In the genomic region with DNA sequence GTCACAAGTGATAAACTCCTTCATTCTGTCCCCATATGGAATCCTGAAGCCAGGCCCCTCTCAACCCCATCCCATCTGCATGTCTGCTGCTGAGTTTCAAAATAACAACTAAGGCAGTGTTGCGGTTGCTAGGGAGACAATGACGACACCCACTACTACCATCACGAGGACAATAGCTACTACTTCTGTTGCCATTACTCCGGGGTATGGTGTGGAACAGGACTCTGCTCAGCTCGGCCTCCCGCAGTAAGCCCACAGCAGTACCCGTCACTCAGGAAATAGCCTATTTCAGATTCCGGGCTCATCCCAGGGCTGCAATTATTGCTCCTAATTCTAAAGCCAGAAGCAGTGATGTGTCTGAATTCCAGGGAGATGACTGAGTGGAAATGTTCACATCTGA, we compare ENCODE assay signal across 13 mouse cellular contexts.
DNase-seq lines count a peak whose midpoint lies in the region; ATAC-seq and TF ChIP-seq lines count a peak whose summit lies in the region.
"Had no signal": no experiment of that assay in that cellular context is flagged by ENCODE, and none has a peak within 500 bp of the region (broad histone marks: within the 10 kb centered on the region; RNA-seq: fewer than 3 reads in every experiment).

No protein-coding gene starts in this region.

- TF ChIP-seq POLR2A in thymus, adult 2 months (IDR thresholded peaks at IDR 0.05; ENCODE audit: control insufficient read depth, extremely low read depth, insufficient read depth, low read length, poor library complexity): no peak

- no peaks in the 10 kb centered on the region for H3K9me3 ChIP-seq in hindbrain, embryonic 12.5 days (replicated peaks)
- H3K9me3 ChIP-seq: embryonic facial prominence, embryonic 13.5 days; limb, embryonic 13.5 days had no signal

- no peaks in the 10 kb centered on the region for H3K36me3 ChIP-seq in hindbrain, embryonic 12.5 days
- H3K36me3 ChIP-seq in thymus, adult 2 months (ENCODE audit: control insufficient read depth, insufficient read depth, low read length): no peaks in the 10 kb centered on the region
- H3K36me3 ChIP-seq: embryonic facial prominence, embryonic 13.5 days; limb, embryonic 13.5 days had no signal

- no peak for TF ChIP-seq CTCF in thymus, adult 2 months (IDR thresholded peaks at IDR 0.05; ENCODE audit: borderline replicate concordance, control insufficient read depth, extremely low read depth, insufficient read depth, low read length, poor library complexity)

- WGBS in hindbrain, embryonic 12.5 days: 25% methylated on average over 8 of the region's 8 CpGs
- WGBS in thymus, adult 2 months: 84% methylated on average over 8 of the region's 8 CpGs

- no peak overlapping the region; the same call in 1 of the 2 replicates for H3K4me2 ChIP-seq in hindbrain, embryonic 12.5 days (replicated peaks)
- H3K4me2 ChIP-seq: embryonic facial prominence, embryonic 13.5 days; limb, embryonic 13.5 days had no signal

- intact Hi-C loops in left cerebral cortex, postnatal 25 days (cut with DNase I): no loop called here

- ATAC-seq in hindbrain, embryonic 12.5 days (ENCODE audit: low FRiP score): peak; percentile 78

- peak; percentile 79 for DNase-seq in Muller cell, postnatal 12 days (ENCODE audit: inconsistent ontology term)
- peak; percentile 64 for DNase-seq in R1 (ENCODE audit: low read depth, low spot score)
- DNase-seq in left cerebral cortex, postnatal 25 days (ENCODE audit: low spot score in 2 of 2): peak; percentile 38 to 70
- DNase-seq in thymus, adult 2 months: no peak
- no peak for DNase-seq in adrenal gland, postnatal 10 days
- no peak for DNase-seq in spleen, adult 18-20 months
- DNase-seq: gastrocnemius, postnatal 36 days; kidney, adult 11 months; thymus, postnatal 4 days had no signal

- H3K4me1 ChIP-seq in hindbrain, embryonic 12.5 days: peaks cover 23% of the 10 kb centered on the region
- H3K4me1 ChIP-seq in thymus, adult 2 months (replicated peaks; ENCODE audit: control insufficient read depth, insufficient read depth, low read length): no peaks in the 10 kb centered on the region
- H3K4me1 ChIP-seq: limb, embryonic 13.5 days had no signal

- no peaks in the 10 kb centered on the region for H3K27me3 ChIP-seq in hindbrain, embryonic 12.5 days
- H3K27me3 ChIP-seq in thymus, adult 2 months (ENCODE audit: control insufficient read depth, insufficient read depth, low read length): no peaks in the 10 kb centered on the region
- H3K27me3 ChIP-seq: embryonic facial prominence, embryonic 13.5 days; limb, embryonic 13.5 days had no signal

- no peak overlapping the region for H3K9ac ChIP-seq in hindbrain, embryonic 12.5 days
- H3K9ac ChIP-seq: embryonic facial prominence, embryonic 13.5 days; limb, embryonic 13.5 days had no signal

- peak overlapping the region; percentile 66 for H3K27ac ChIP-seq in hindbrain, embryonic 12.5 days
- no peak overlapping the region for H3K27ac ChIP-seq in thymus, adult 2 months (ENCODE audit: control insufficient read depth, insufficient read depth, low read length)
- H3K27ac ChIP-seq: embryonic facial prominence, embryonic 13.5 days; limb, embryonic 13.5 days; macrophage had no signal

- no peak overlapping the region for H3K4me3 ChIP-seq in hindbrain, embryonic 12.5 days
- no peak overlapping the region for H3K4me3 ChIP-seq in thymus, adult 2 months (ENCODE audit: control insufficient read depth, insufficient read depth, low read length)
- H3K4me3 ChIP-seq: embryonic facial prominence, embryonic 13.5 days; limb, embryonic 13.5 days had no signal

Comparison
In these comparisons a context has a peak if more than half of its experiments do, and no peak if none do; other contexts are left out.
1. DNase-seq: peak in Muller cell, postnatal 12 days (single experiment), R1 (single experiment) and left cerebral cortex, postnatal 25 days (2 of 2); none in thymus, adult 2 months (single experiment), adrenal gland, postnatal 10 days (single experiment) and spleen, adult 18-20 months (0 of 2).